Mouse (Mus musculus) left cerebral cortex, postnatal 25 days (tissue): ENCODE measurements at regions not wholly inside any gene's neighbourhood (a gene's known extent, or its start where the extent isn't known, plus 50 kb on each side); places are given as distances from the start of the nearest gene placed in this dataset.

Experiments
- DNase-seq, 2 experiments: peaks; one replicate each; pipeline ENCODE4 v3.0.0; 2022; ENCODE audit warnings: low spot score in 2 of 2, mixed read lengths in 1 of 2
- intact Hi-C: fragments of 180-260 bp; cut with DNase I; formaldehyde crosslinking; loops from one replicate; pipeline ENCODE4 v1.15.1; 2025

- intact Hi-C loops, result no loop called here
- DNase-seq, result no peak
Observed at GRCm38 (mm10) chr5:113408588-113408987, 51.5 kb downstream of the Aym1 start.

GRCm38 (mm10) chr5:113410963-113411362 lies 53.9 kb downstream of the Aym1 start:
- peak; percentile 23 to 30 for DNase-seq
- intact Hi-C loops, result loop anchor here (5.0 kb wide), 1 partner anchor 81 kb away; the partner anchor contains the start of gene Wscd2

GRCm38 (mm10) chr5:113414639-113415038 lies 57.5 kb downstream of the Aym1 start:
- intact Hi-C loops, result loop anchor here (5.0 kb wide), 1 partner anchor 78 kb away; the partner anchor contains the start of gene Wscd2
- DNase-seq, result peak in 1 of 2 experiments; percentile 54

- intact Hi-C loops, result no loop called here
- no peak for DNase-seq
Observed at GRCm38 (mm10) chr5:113418335-113419013, 61.4 kb downstream of the Aym1 start.

- intact Hi-C loops, result no loop called here
- DNase-seq, result no peak
Observed at GRCm38 (mm10) chr5:113420619-113421018, 63.5 kb downstream of the Aym1 start.

GRCm38 (mm10) chr5:113421993-113422725 lies 65.1 kb downstream of the Aym1 start:
- intact Hi-C loops, result no loop called here
- DNase-seq, result no peak

- intact Hi-C loops, result no loop called here
Observed at GRCm38 (mm10) chr5:113422726-113423110, 65.6 kb downstream of the Aym1 start.

GRCm38 (mm10) chr5:113427779-113428178 lies 62.4 kb upstream of the Wscd2 start:
- intact Hi-C loops, result no loop called here
- no peak for DNase-seq

More at GRCm38 (mm10) chr5:113422726-113423110, 65.6 kb downstream of the Aym1 start:
- DNase-seq, result no peak

GRCm38 (mm10) chr5:113431334-113431733 lies 58.8 kb upstream of the Wscd2 start:
- intact Hi-C loops, result no loop called here
- no peak for DNase-seq

- intact Hi-C loops, result no loop called here
- no peak for DNase-seq
Observed at GRCm38 (mm10) chr5:113436987-113437386, 53.1 kb upstream of the Wscd2 start.
